8 mouse cellular contexts compared by ENCODE assay signal in genomic region chr2:33355558-33355957, GRCm38 (mm10). TPM values are rescaled to one million over a fixed set of nuclear protein-coding genes. Genes with fewer than 3 reads are reported as not detected.
DNase-seq lines count a peak whose midpoint lies in the region; ATAC-seq and TF ChIP-seq lines count a peak whose summit lies in the region.

No protein-coding gene starts in this region.

- ATAC-seq in forebrain, postnatal 0 days = peak; percentile 94

- H3K4me1 ChIP-seq in heart, embryonic 10.5 days = 0 out of 2 replicates have a peak, but pooled peaks cover 14% of the 10 kb centered on the region
- H3K4me1 ChIP-seq in forebrain, postnatal 0 days (ENCODE audit: insufficient read depth) = peaks cover 8% of the 10 kb centered on the region

- no peaks in the 10 kb centered on the region for H3K27me3 ChIP-seq in heart, embryonic 10.5 days (ENCODE audit: insufficient read depth, poor library complexity, severe bottlenecking)
- H3K27me3 ChIP-seq in forebrain, postnatal 0 days (ENCODE audit: insufficient read depth, low read length) = no peaks in the 10 kb centered on the region

- no peak overlapping the region for H3K27ac ChIP-seq in heart, embryonic 10.5 days
- H3K27ac ChIP-seq in forebrain, postnatal 0 days (ENCODE audit: low read depth, low read length) = peak overlapping the region; percentile 45; the same call in 1 of the 2 replicates

- no peak overlapping the region for H3K9ac ChIP-seq in forebrain, postnatal 0 days

- no peak overlapping the region for H3K4me3 ChIP-seq in heart, embryonic 10.5 days
- no peak overlapping the region for H3K4me3 ChIP-seq in forebrain, postnatal 0 days (ENCODE audit: low read depth, low read length)

- 89% methylated on average over 6 of the region's 6 CpGs for WGBS in heart, embryonic 10.5 days
- WGBS in forebrain, postnatal 0 days = 23% methylated on average over 6 of the region's 6 CpGs

- TF ChIP-seq CTCF in forebrain, postnatal 0 days (IDR thresholded peaks at IDR 0.05; ENCODE audit: low read depth) = no peak

- H3K9me3 ChIP-seq in heart, embryonic 10.5 days = no peaks in the 10 kb centered on the region
- H3K9me3 ChIP-seq in forebrain, postnatal 0 days (ENCODE audit: low read length) = no peaks in the 10 kb centered on the region

- no peaks in the 10 kb centered on the region for H3K36me3 ChIP-seq in heart, embryonic 10.5 days
- H3K36me3 ChIP-seq in forebrain, postnatal 0 days (ENCODE audit: insufficient read depth) = no peaks in the 10 kb centered on the region

- intact Hi-C loops in heart, postnatal 14 days (cut with DNase I) = no loop called here

- no peak overlapping the region for H3K4me2 ChIP-seq in forebrain, postnatal 0 days (ENCODE audit: low read depth)

- DNase-seq in heart, postnatal 14 days = peak; percentile 51
- DNase-seq in heart, embryonic 10.5 days (ENCODE audit: low spot score) = no peak
- peak; percentile 55 for DNase-seq in adrenal gland, postnatal 25 days
- DNase-seq in forebrain, postnatal 0 days = peak; percentile 92
- peak; percentile 90 for DNase-seq in layer of hippocampus, adult 9-11 months
- peak; percentile 62 for DNase-seq in right cerebral cortex, postnatal 25 days
- DNase-seq in spleen, postnatal 14 days (ENCODE audit: low spot score in 2 of 2) = no peak
- no peak for DNase-seq in spleen, adult 18-20 months

RNA-seq across cellular contexts. Expression of gene Ralgps1, which starts 15.7 kb away (rescaled TPM):
- 1 to 10 TPM; 7.5 to 7.6 TPM for total RNA-seq in heart, postnatal 14 days (2021)
- 3.8 and 6.4 TPM in 2 replicates for polyA plus RNA-seq in heart, embryonic 10.5 days (2016; fragmentation: Nextera tagmentation; extraction: Ambion mirVana)
- 5.7 and 5.8 TPM in 2 replicates for total RNA-seq in adrenal gland, postnatal 25 days (2021)
- 55.0 and 66.9 TPM in 2 replicates for total RNA-seq in forebrain, postnatal 0 days (2014; rRNA removed)
- 16.6 and 24.6 TPM in 2 replicates for polyA plus RNA-seq in forebrain, postnatal 0 days (2015; fragmentation: Nextera tagmentation; extraction: Ambion mirVana)

Comparison
In these comparisons a context has a peak if more than half of its experiments do, and no peak if none do; other contexts are left out.
1. DNase-seq: peak in heart, postnatal 14 days (2 of 2), adrenal gland, postnatal 25 days (single experiment), forebrain, postnatal 0 days (single experiment), layer of hippocampus, adult 9-11 months (single experiment) and right cerebral cortex, postnatal 25 days (single experiment); none in heart, embryonic 10.5 days (single experiment), spleen, postnatal 14 days (0 of 2) and spleen, adult 18-20 months (0 of 2).